Mouse (Mus musculus) A20 (cell line): Measurements from ENCODE around the gene Ccdc59.

ENCODE experiments used
- DNase-seq: peaks from one replicate; pipeline ENCODE4 v3.0.0-alpha.2; 2011; ENCODE audit warnings: low read depth, low spot score

Ccdc59 gene

DNA sequence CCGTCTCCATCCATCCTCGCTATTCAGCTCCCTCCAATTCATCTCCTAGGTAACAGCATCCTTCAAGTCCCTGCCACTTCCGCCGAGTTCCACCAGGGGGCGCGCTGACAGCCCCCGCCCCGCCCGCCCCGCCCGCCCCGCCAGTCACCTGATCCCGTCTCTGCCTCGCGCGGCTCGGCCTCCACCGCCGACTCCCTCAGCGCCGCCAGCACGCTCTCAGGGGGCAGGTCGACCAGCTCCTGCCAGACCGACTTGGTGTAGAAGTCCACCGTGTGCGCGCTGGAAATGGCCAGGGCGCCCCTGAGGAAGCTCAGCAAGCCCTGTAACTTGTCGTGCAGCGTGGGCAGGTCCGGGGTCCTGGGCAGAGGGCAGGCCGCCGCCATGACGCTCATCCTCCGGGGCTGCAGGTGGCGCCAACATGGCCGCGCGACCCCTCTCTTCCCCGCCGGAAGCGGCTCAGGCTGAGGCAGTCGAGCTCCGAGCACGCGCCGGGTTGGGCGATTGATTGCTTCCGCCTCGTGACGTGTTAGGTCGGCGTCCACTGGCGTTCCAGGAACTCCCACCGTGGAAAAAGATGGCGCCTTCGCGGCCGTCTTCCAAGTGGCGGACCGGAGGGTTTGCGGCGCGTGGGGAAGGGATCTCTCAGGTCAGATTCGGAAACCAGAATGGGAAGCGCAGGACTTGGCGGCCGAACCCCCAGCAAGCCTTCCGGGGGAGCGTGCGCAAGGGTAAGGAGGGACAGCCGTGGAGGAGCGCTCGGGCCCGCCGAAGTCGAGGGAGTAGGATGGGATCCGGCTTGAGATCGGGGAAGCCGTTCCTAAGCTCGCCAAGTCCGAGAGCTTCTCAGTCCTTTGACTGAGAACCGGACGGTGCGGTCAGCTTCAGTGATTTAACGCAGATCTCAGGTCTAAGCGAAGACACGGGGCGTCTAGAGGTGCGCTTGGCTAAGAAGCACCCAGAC is at the start of gene Ccdc59, which contains the start of gene Mettl25:
Ccdc59 (plus strand) TSS at position 140 of the 961 bp plus-strand sequence.
Mettl25 (minus strand) TSS at position 453 of the 961 bp plus-strand sequence.
- DNase-seq, result peak; percentile 97

DNA sequence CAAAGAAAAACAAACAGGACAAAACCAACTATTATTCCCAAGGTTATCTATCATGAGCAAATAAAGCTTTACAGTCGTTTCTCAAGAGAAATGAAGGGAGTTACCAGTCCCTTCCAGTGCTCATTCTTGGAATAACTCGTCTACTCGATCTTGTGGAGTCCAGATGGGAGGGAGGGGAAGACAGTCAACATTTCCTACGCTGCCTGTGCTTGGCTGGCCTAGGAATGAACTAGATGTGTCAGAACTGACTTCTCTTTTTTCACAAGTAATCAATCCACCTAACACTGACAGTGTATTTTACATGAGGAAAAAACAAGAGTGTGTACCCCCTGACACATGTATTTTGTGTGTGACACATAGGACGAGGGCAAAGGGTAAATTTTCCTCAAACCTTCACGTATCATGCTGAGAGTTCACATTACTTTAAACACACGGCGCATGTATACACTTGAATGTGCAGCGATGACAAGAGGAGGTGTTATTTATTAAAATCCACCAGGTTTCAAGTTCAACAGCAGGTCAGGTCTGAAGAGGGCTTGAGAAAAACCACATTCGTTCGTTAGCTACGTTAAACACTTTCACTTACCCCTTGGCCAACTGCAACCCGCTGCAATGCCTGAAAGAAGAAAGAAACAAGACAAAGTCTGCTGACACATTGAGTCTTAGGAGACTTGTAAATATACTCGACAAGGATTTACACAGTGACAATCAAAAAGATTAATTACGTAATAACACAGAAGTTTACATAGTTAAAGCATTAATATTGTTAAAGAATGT is 46.9 kb upstream of the Ccdc59 start:
- DNase-seq, result no peak

DNA sequence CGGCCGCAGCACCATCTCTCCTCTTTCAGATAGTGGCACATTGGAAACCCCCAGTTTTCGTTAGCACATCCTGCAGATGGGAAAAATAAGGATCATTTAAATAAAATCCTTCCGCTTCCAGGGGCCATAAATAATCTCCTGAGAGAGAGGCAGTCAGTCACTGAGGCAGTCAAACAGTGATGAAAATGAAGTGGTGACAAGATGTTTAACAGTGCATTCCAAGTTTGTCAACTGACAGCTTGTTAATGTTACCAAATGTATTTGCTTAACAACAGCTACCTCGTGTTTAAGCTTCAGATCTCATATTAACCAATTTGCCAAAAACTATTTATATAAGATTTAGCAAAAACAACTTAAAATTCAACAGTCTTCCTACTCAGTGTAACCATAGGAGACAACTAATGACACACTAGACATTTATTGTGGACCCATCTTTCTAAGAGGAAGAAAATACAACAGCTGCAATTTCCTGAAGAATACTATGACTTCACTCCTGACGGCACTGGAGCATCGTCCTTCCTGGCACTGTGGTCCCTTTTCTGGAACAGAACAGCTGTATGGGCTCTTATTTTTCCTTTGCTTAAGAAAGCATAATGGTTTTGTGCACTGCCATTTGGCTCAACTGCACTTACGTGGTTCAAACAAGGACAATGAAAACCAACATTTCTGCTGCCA is 43.5 kb upstream of the Ccdc59 start:
- DNase-seq, result no peak

DNA sequence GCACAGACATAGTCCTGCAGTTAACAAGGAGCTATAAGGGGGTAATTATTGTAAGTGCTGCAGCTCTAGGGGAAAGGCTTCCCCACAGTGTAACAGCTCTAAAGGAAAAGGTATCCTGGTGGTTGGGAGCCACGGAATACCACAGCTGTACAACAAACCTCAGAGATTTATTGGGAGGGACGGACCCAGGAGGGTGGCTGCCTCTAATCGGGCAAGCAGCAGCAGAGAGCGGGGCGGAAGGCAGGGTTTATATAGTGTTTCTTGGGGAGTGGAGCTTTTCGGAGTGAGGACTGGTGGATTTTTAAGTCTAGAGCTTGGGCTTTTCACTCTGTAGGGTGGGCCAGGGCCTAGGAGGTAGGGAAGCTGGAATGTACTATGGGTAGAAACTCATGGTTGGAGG is 39.7 kb upstream of the Ccdc59 start:
- DNase-seq, result no peak

DNA sequence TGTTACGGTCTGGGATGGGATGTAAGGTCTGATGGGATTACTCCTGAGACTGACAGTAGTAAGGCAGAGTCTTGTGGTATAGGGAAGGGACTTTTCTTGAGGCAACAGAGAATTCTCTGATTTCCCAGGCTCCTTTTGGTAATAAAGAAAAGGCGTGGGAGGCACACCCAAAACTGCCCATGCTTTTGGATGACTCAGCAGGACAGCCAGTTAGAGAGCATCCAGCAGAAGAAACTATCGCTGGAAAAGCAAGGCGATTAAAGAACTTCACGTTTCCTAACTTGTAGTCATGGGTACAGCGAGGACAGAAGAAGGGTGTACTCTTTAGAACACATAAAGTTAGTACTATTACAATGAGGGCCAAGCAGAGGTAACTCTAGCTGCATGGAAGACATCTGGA is 38.7 kb upstream of the Ccdc59 start:
- DNase-seq, result no peak

DNA sequence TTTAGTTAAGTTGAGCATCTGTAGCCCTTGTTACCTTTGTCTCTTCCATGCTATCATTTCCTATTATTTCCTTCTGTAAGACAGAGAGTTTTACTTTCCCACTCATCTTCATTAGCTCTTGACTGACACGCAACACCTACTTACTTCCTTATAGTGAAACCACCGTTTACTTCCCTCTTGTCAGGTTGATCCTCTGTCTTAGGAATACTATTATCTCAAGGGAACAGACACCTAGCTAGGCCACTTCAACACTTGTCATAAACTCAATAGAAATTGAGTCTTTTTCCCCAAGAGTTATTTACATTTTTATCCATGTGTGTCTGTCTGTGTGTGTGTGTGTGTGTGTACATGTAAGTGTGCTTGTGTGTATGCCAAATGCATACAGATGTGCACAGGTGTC is 37.4 kb upstream of the Ccdc59 start:
- no peak for DNase-seq

DNA sequence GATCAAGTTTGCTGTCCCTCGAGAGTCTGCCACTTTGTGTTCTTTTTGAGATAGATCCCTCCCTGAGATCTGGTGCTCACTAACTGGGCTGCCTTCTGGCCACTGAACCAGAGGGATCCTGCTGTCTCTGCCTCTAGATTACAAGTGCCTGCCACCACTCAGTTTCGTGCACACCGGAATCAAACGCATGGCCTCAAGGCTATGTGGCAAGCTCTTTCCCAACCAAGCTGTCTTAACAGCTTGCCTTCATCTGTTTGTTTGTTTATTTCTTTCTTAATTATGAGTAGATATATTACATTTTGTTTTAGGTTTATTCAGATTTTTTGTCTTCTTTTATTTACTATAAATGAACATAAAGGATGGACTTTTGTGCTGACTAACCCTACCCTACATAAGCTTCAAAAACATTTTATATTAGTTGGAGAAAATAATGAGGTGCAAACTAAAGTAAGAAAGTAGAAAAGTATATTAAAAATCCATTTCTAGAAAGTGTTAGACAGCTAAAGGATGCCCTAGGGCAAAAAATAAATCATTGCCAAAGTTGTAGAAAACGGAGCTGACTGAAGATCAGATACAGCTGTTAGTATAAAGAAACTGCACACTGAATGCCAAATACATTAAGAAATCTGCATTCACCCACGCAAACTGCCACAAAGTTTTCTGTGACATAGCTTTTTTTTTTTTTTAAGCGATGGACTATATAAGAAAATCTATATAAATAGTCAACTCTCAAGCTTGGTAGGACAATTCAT is 34.4 kb upstream of the Ccdc59 start:
- DNase-seq, result no peak

DNA sequence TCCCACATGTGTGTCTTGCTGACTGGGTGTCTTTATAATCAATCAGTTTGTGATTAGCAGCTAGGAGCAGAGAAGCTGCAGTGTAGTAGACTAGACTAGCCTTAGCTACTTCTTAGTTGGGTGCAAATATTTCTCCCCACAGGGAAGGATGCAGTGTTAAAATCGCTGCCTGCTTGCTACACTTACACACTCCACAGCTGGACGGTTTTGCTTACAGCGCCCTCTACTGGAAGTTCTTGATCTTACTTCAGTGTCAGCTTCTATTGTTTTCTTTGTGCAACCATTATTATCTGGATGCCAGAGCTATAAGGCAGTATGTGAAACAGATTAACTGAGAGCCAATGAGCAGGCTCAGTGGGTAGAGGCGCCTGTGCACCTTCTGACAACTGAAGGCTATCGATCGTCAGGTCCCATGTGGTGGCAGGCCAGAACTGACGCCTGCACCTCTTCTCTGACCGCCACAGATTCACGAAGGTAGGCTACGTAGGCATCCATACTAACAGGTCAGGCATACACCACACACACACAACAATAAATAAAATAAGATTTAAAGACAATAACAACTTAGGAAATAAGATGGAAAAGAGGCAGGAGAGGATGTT is 6.1 kb upstream of the Ccdc59 start:
- DNase-seq, result peak; percentile 69

DNA sequence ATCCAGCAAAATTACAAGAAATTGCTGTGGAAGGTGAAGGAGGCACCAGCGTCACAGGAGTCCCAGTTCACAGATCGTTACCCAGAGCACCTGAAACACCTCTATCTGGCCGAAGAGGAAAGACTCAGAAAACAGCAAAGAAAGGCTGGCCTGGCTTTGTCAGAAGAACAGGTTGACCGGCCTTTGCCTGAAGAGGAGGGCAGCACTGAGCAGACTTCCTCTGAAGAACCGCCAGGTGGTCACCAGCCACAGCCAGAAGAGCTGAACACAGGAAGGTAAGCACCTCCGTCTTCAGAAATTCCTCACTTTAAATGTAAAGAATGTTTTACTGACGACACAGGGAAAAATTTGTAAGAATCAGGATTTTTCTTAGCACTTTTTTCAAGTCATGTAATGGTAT is 1.7 kb downstream of the Ccdc59 start:
- DNase-seq, result peak; percentile 25

DNA sequence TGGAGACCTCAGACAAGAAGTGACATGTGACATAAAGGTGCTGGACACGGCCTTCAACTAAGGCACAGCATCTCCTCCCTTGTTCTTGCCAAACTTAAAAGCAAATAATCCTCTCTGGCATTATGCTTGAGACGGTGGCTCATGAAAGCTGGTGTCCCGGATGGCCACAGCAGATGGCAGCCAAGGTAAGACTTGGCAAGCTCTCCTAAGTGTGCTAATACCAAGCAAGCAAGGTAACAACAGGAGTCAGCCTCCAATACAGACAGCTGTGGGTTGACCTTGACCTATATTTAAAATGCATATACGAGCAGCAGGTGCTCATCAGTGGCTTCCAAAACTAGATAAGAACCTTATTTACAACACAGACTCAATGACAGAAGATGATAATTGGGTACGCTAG is 9.4 kb downstream of the Ccdc59 start:
- DNase-seq, result no peak

DNA sequence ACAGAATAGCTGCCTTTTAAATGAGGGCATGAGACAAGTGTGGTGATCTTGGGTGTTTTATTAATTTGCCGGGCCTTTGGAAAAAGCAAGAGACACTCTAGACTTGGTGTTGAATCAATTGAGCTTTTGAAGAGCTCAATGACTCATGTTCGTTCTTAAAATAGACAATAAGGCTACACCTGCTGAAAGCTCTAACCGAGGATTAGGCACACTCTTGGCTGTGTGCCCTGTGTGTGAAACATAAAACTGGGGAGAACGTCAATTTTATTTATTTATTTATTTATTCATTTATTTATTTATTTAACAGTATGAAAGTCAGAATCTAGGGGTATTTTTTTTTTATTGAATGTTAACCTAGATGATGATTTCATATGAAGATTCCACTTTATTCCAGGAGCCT is 10.3 kb downstream of the Ccdc59 start:
- no peak for DNase-seq

DNA sequence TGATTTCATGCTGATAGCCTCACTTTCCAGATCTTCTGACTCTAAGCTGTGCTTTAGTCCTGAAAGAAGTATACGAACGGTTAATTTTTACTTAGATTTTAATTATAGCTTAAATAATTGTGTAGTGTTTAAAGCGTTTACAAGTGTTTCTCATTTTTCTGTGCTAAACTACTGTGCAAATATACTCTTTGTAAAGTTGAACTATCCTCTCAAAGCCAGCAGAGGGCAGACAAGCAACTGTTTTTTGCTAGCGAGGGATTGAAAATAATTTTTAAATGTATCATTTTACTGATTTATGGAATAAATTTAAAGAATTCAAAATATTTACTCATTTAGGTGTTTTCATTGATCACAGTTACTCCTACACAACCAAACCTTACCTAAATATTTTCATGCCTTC is 26.4 kb downstream of the Ccdc59 start:
- DNase-seq, result peak; percentile 28
